In the genomic region with DNA sequence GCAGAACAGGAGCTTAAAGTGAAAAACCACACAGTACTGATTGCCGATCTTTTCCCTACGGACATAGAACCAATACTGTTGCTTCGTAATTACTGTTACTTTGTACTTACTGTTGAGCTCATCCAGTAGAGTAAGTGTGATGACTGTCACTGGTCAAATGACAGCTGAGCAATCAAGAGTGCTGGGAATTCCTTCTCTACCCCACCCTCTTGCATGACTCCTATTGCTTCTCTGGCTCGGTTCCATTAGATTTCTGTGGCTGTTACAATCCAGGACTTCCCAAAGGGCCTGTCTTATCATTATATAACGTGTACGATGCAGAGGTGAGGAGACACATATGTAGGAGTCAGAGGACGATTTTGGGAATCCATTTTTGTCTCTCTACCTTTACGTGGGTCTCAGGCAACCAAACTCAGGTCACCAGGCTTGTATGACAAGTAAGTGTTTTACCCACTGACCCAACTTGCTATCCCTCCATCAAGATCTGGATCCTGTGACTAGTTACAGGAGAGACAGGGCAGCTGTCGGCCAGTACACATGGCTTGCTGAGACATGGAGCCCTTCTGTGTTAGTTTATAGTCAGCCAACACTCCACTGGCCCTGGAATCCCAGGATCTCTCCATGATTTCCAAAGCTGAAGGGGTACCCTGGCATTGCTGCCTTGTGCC, we compare ENCODE assay signal across 17 mouse cellular contexts. TPM values are rescaled to one million over a fixed set of nuclear protein-coding genes. Genes with fewer than 3 reads are reported as not detected.
DNase-seq lines count a peak whose midpoint lies in the region; ATAC-seq and TF ChIP-seq lines count a peak whose summit lies in the region.
"Had no signal": no experiment of that assay in that cellular context is flagged by ENCODE, and none has a peak within 500 bp of the region (broad histone marks: within the 10 kb centered on the region; RNA-seq: fewer than 3 reads in every experiment).

No protein-coding gene starts in this region.

- TF ChIP-seq CTCF in embryonic fibroblast, embryonic 13.5 days (IDR thresholded peaks at IDR 0.05; ENCODE audit: borderline replicate concordance, insufficient read depth, low read length) = no peak
- no peak for TF ChIP-seq CTCF in lung, adult 2 months (IDR thresholded peaks at IDR 0.05; ENCODE audit: insufficient read depth, low read length)

- H3K27me3 ChIP-seq in limb, embryonic 15.5 days = no peaks in the 10 kb centered on the region
- peaks cover 10% of the 10 kb centered on the region; the same call in 1 of the 2 replicates for H3K27me3 ChIP-seq in limb, embryonic 10.5 days (ENCODE audit: low read depth, poor library complexity, severe bottlenecking)
- H3K27me3 ChIP-seq in embryonic facial prominence, embryonic 10.5 days (replicated peaks; ENCODE audit: low read depth, poor library complexity, severe bottlenecking) = no peaks in the 10 kb centered on the region
- H3K27me3 ChIP-seq: CH12.LX; forebrain, embryonic 15.5 days; heart, embryonic 13.5 days; hindbrain, embryonic 15.5 days had no signal

- no peak for TF ChIP-seq POLR2A in embryonic fibroblast, embryonic 13.5 days (IDR thresholded peaks at IDR 0.05; ENCODE audit: low read depth, low read length)
- no peak for TF ChIP-seq POLR2A in lung, adult 2 months (IDR thresholded peaks at IDR 0.05; ENCODE audit: borderline replicate concordance, extremely low read depth, low read depth, low read length)

- peak; percentile 34 to 38 for DNase-seq in cerebellum, postnatal 10 days
- DNase-seq in limb, embryonic 10.5 days (ENCODE audit: low spot score) = no peak
- no peak for DNase-seq in embryonic facial prominence, embryonic 10.5 days (ENCODE audit: low spot score)
- DNase-seq in lung, adult 2 months = no peak
- DNase-seq: adrenal gland, adult 8-10 months; gastrocnemius, postnatal 25 days; heart, postnatal 36 days had no signal

- H3K27ac ChIP-seq in limb, embryonic 15.5 days = peak overlapping the region; percentile 63; the same call in 1 of the 2 replicates
- H3K27ac ChIP-seq in limb, embryonic 10.5 days = no peak overlapping the region
- H3K27ac ChIP-seq in embryonic facial prominence, embryonic 10.5 days (replicated peaks) = 0 out of 2 replicates have a peak overlapping the region, but pooled peaks have one; percentile 1
- H3K27ac ChIP-seq in embryonic fibroblast, embryonic 13.5 days (ENCODE audit: insufficient read depth, low read length) = peak overlapping the region; percentile 80
- H3K27ac ChIP-seq: forebrain, embryonic 10.5 days; forebrain, embryonic 15.5 days; heart, embryonic 13.5 days; hindbrain, embryonic 15.5 days had no signal

- no peak for ATAC-seq in cerebellum, adult (ENCODE audit: insufficient number of reproducible peaks, low FRiP score, low TSS enrichment)
- no peak for ATAC-seq in limb, embryonic 15.5 days (ENCODE audit: insufficient number of reproducible peaks, low FRiP score, low TSS enrichment, low read depth)
- no peak for ATAC-seq in granulocyte monocyte progenitor cell, adult 5-6 weeks (replicated peaks; ENCODE audit: poor library complexity, severe bottlenecking)
- ATAC-seq: forebrain, embryonic 15.5 days had no signal

- WGBS in limb, embryonic 15.5 days = 72% methylated on average over 9 of the region's 9 CpGs
- 86% methylated on average over 9 of the region's 9 CpGs for WGBS in limb, embryonic 10.5 days
- 86% methylated on average over 9 of the region's 9 CpGs for WGBS in embryonic facial prominence, embryonic 10.5 days
- 76% methylated on average over 9 of the region's 9 CpGs for WGBS in lung, adult 2 months

- no peak overlapping the region for H3K9ac ChIP-seq in limb, embryonic 15.5 days
- H3K9ac ChIP-seq: forebrain, embryonic 15.5 days; heart, embryonic 13.5 days; hindbrain, embryonic 15.5 days had no signal

- no peaks in the 10 kb centered on the region for H3K9me3 ChIP-seq in limb, embryonic 15.5 days
- H3K9me3 ChIP-seq in limb, embryonic 10.5 days (replicated peaks) = no peaks in the 10 kb centered on the region
- no peaks in the 10 kb centered on the region for H3K9me3 ChIP-seq in embryonic facial prominence, embryonic 10.5 days
- H3K9me3 ChIP-seq: forebrain, embryonic 10.5 days; forebrain, embryonic 15.5 days; heart, embryonic 13.5 days; hindbrain, embryonic 15.5 days had no signal

- H3K4me1 ChIP-seq in limb, embryonic 15.5 days = peaks cover 17% of the 10 kb centered on the region
- H3K4me1 ChIP-seq in limb, embryonic 10.5 days = peaks cover 21% of the 10 kb centered on the region
- H3K4me1 ChIP-seq in embryonic facial prominence, embryonic 10.5 days = peaks cover 26% of the 10 kb centered on the region
- H3K4me1 ChIP-seq in embryonic fibroblast, embryonic 13.5 days (ENCODE audit: control insufficient read depth, insufficient read depth, low read length) = peaks cover 16% of the 10 kb centered on the region
- no peaks in the 10 kb centered on the region for H3K4me1 ChIP-seq in lung, adult 2 months (ENCODE audit: control insufficient read depth, insufficient read depth, low read length)
- H3K4me1 ChIP-seq: heart, embryonic 13.5 days; hindbrain, embryonic 15.5 days had no signal

- no peak overlapping the region for H3K4me3 ChIP-seq in limb, embryonic 15.5 days
- no peak overlapping the region for H3K4me3 ChIP-seq in limb, embryonic 10.5 days
- H3K4me3 ChIP-seq in embryonic facial prominence, embryonic 10.5 days = no peak overlapping the region
- H3K4me3 ChIP-seq in embryonic fibroblast, embryonic 13.5 days (ENCODE audit: insufficient read depth, low read length) = no peak overlapping the region
- H3K4me3 ChIP-seq in lung, adult 2 months (replicated peaks; ENCODE audit: extremely low read depth, low read depth, low read length) = no peak overlapping the region
- H3K4me3 ChIP-seq: erythroblast, embryonic 14.5 days; forebrain, embryonic 10.5 days; forebrain, embryonic 15.5 days; heart, embryonic 13.5 days; hindbrain, embryonic 15.5 days had no signal

- H3K4me2 ChIP-seq in limb, embryonic 15.5 days = no peak overlapping the region
- H3K4me2 ChIP-seq: forebrain, embryonic 15.5 days; heart, embryonic 13.5 days; hindbrain, embryonic 15.5 days had no signal

- H3K36me3 ChIP-seq in limb, embryonic 15.5 days = no peaks in the 10 kb centered on the region
- no peaks in the 10 kb centered on the region for H3K36me3 ChIP-seq in limb, embryonic 10.5 days
- H3K36me3 ChIP-seq in embryonic facial prominence, embryonic 10.5 days (replicated peaks) = no peaks in the 10 kb centered on the region
- H3K36me3 ChIP-seq: forebrain, embryonic 10.5 days; forebrain, embryonic 15.5 days; heart, embryonic 13.5 days; hindbrain, embryonic 15.5 days had no signal

RNA-seq across cellular contexts. Expression of a gene that starts 48.2 kb away (rescaled TPM):
- 15.1 and 15.5 TPM in 2 replicates for polyA plus RNA-seq in limb, embryonic 15.5 days (2015; fragmentation: Nextera tagmentation; extraction: Ambion mirVana)
- polyA plus RNA-seq in limb, embryonic 10.5 days (2016; fragmentation: Nextera tagmentation; extraction: Ambion mirVana) = 8.5 and 10.5 TPM in 2 replicates
- 10.7 and 11.4 TPM in 2 replicates for polyA plus RNA-seq in embryonic facial prominence, embryonic 10.5 days (2016; fragmentation: Nextera tagmentation; extraction: Ambion mirVana)
- 19.8 and 27.4 TPM in 2 replicates for polyA plus RNA-seq in embryonic fibroblast, embryonic 13.5 days (2011; ENCODE audit: insufficient read length, low read depth, missing spikeins)
- 10.9 and 13.9 TPM in 2 replicates for polyA plus RNA-seq in lung, adult 2 months (2012; rRNA removed)
- 3.5 and 7.8 TPM in 2 replicates for total RNA-seq in granulocyte monocyte progenitor cell, adult 5-6 weeks (2014; fragmentation: Nextera tagmentation)
- 3.5 and 4.5 TPM in 2 replicates for total RNA-seq in granulocyte monocyte progenitor cell, adult 5-6 weeks (2017)

Comparison
In these comparisons a context has a peak if more than half of its experiments do, and no peak if none do; other contexts are left out.
1. DNase-seq: peak in cerebellum, postnatal 10 days (2 of 2); none in limb, embryonic 10.5 days (single experiment), embryonic facial prominence, embryonic 10.5 days (single experiment) and lung, adult 2 months (single experiment).